Mouse (Mus musculus) A20 (cell line): Measurements from ENCODE around the gene Dcaf4.
A peak's percentile ranks its signal among the peaks of the same experiment; 100 is the strongest.

Experiments used
- DNase-seq: peaks from one replicate; pipeline ENCODE4 v3.0.0-alpha.2; 2011; ENCODE audit warnings: low read depth, low spot score

The Dcaf4 gene

GRCm38 (mm10) chr12:83495961-83496282 lies 24.3 kb upstream of the Dcaf4 start:
- DNase-seq: no peak

- no peak for DNase-seq
Observed at GRCm38 (mm10) chr12:83496336-83496735, 23.9 kb upstream of the Dcaf4 start.

- no peak for DNase-seq
Observed at GRCm38 (mm10) chr12:83496736-83497135, 23.5 kb upstream of the Dcaf4 start.

- no peak for DNase-seq
Observed at GRCm38 (mm10) chr12:83497959-83498358, 22.3 kb upstream of the Dcaf4 start.

DNA sequence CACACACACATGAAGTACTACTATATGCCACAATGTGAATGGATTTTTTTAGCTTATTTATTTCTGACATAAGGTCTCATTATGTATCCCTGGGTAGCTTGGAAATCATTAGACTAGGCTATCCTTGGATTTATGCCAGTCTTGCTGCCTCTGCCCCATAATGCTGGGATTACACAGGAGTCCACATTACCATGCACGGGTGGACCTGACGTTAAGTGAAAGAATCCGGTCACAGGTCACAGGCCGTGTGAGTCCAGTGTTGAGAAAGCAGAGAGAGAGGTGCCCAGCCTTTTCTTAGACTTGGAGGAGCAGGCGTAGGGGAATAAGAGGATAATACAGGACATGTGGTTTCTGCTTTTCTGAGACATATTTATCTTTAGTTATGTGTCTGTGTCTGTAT lies 21.0 kb upstream of the Dcaf4 start:
- no peak for DNase-seq

DNA sequence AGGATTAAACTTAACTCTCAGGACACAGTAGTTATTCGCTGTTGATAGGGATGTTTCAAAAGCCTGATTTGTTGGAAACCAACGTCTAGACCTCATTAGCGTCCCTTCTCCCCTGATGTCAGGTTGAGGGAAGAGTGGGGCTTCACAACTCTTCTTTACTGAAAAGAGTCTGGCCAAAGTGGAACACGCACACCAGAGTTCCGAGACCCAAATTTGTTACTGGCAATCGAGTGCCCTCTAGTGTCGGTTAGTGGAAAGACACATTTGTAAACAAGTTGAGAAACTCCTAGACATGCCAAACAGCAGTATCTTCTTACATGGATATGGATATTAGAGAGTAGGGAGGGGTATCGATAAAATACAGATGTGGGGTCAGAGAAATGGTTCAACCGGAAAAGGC lies 18.1 kb upstream of the Dcaf4 start:
- DNase-seq: peak; percentile 69

- no peak for DNase-seq
Observed at GRCm38 (mm10) chr12:83506543-83506942, 13.7 kb upstream of the Dcaf4 start.

GRCm38 (mm10) chr12:83510586-83510985 lies 9.7 kb upstream of the Dcaf4 start:
- DNase-seq: no peak

- no peak for DNase-seq
Observed at GRCm38 (mm10) chr12:83512783-83513182, 7.5 kb upstream of the Dcaf4 start.

GRCm38 (mm10) chr12:83513185-83513584 lies 7.1 kb upstream of the Dcaf4 start:
- DNase-seq: no peak

DNA sequence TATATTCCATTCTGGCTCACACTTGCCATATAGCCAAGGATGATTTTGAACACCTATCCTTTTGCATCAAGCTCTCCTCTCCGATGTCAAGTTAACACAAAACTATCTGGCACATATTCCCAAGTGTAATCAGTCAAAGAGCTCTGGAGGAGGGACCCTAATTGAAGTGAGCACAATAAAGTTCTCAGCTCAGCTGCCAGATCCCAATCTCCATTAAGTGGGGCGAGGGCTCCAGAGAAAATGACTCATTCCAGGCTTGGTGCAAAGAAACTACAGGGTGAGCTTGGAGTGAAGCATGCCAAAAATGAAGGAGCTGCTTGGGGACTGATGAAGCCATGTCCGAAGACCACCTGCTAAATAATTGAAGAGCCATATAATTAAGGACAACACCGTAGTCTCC lies 6.0 kb upstream of the Dcaf4 start:
- DNase-seq: no peak

GRCm38 (mm10) chr12:83517580-83517979 lies 2.7 kb upstream of the Dcaf4 start:
- no peak for DNase-seq

GRCm38 (mm10) chr12:83521083-83521482 lies 817 bp downstream of the Dcaf4 start:
- peak; percentile 42 for DNase-seq

DNA sequence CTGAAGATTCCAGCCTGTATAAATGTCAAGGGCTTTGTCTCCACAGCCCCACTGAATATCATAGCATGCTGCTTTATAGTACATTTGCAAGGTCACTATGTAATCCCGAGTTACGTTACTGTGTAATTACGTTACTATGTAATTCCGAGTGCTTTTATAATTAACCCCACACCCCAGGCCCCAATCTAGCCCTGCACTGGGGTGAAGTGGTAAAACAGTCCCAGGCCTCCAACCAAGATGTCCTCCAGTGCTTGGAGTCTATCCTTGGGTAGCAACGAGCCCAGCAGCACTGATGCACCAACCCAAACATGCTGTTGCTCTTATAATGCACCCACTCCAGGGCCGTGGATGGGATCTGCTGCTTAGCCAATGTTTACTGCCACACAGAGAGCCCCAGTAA lies 2.8 kb downstream of the Dcaf4 start:
- DNase-seq: no peak

GRCm38 (mm10) chr12:83523892-83524291 lies 3.6 kb downstream of the Dcaf4 start:
- no peak for DNase-seq

DNA sequence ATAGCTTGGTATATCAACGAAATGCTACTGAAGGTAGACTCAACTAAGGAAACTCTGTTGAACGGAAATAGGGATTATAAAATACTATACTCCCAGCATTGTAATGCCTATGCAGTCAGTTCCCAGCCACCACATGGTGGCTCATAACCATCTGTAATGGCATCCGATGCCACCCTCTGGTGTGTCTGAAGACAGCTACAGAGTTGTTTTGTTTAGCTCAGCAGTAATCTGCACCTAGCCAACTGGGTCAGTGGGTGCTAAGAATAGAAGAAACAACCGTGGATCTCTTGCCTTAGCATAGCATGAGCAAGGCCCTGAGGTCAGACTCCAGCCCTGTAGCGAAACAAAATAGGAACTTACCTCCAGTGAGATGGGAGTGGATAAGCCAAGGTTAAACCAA lies 4.1 kb downstream of the Dcaf4 start:
- DNase-seq: no peak

DNA sequence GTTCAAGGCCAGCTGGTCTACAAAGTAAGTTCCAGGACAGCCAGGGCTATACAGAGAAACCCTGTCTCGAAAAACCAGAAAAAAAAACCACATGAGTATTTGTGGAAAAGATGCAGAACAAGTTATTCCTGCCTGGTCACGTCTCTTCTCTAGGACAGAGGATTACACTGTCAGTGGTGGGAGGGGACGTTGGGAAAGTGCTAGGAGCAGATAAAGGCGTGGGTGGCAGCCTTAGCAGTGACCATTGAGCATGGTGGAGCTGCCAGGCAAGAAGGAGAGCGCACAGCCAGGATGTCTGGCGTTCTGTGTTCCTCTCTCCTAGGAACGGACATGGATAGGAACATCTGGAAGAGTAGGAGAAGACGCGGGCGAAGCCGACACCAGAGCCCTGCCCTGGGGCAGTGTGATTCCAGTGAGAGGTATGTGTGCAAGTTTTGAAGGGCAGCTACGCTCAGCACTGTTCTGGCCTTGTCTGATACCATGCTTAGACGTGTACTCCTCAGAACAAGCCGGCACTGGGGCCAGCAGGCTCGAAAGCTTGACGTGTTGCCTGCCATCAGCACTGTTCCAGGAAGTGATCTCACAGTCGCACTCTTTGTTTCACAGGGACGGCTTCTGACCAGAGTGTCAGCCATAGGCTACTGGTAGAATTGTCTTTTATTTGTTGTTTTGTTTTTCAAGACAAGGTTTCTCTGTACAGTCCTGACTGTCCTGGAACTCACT lies 5.7 kb downstream of the Dcaf4 start:
- no peak for DNase-seq

DNA sequence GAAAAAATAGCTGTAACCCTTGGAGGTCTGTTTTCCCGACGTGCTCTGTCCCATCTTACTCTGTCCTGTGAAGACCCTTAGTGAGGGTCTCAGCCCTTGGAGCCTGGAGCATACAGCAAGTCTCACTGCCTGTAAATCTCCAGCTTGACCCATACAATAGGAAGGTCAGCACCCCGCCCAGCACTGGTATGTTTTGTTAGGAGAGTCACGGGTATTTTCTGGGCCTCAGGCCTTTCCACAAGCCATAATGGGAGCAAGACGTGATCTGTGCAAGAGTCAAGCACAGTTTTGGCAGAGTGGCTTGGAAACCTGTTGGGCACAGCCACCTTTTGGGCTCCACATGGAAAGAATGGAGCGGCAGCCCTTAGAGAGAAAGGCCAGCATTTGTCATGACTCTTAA lies 7.5 kb downstream of the Dcaf4 start:
- no peak for DNase-seq

GRCm38 (mm10) chr12:83528665-83529064 lies 8.4 kb downstream of the Dcaf4 start:
- DNase-seq: no peak

- DNase-seq: no peak
Observed at GRCm38 (mm10) chr12:83531992-83532391, 11.7 kb downstream of the Dcaf4 start.

DNA sequence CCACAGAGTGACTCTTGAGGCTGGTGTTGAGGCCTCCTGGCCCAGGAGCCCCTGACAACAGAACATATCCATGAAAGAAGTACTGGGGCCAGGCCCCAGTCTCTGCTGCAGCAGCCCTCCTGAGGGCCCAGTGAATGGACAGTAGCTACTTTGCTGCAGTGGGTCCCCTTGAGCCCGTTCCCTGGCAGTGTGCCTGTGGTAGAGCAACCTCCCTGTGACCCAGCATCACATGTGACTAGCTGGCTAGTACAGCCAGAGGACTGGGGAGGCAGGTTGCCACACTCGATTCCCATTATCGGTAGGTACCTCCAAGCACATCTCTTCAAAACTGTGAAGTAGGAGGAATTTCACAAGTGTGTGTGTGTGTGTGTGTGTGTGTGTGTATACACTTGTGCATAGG lies 12.7 kb downstream of the Dcaf4 start:
- no peak for DNase-seq

DNA sequence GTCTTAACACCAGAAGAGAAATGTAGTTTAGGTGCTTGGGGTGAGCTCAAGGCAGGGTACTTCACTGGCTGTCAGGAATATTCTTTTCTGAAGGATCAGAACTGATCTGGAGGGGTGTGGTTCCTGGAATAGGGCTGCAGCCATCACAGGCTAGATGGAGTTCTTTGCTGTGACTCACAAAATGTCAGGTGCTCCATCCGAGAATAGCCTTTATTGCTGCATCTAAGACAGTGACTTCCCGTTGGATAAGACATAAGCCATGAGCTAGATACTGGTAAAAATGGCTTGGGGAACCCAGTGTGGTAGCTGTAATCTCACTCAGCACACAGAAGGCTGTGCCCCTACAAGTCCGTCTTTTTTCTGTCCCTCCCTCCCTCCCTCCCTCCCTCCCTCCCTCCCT lies 13.9 kb downstream of the Dcaf4 start:
- no peak for DNase-seq

DNA sequence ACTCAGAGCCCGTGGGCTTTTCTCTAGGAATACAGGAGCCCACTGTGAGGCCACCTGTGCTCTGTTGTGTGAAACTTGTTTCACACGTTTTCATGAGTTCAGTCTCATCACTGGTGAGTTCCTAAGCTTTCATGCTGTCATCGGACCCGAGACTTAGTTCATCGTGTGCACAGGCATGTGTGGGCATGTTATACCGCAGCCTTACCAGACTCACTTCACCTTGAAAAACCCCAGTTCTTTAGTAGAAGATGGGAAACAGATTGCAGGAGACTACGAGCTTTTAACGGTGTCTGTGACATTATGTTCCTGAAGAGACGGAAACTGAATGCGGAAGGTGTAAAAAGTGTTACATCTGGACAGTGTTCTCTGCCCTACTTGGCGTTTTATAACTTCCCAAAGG lies 15.2 kb downstream of the Dcaf4 start:
- DNase-seq: no peak

- no peak for DNase-seq
Observed at GRCm38 (mm10) chr12:83536039-83536438, 15.8 kb downstream of the Dcaf4 start.
